Mouse (Mus musculus) erythroblast, embryonic 14.5 days (primary cell): ENCODE data around the gene Pabpc6.

Experiments
- GATA1 ChIP-seq: IDR thresholded peaks from 2 replicates; pipeline ENCODE4 v1.6.1; 2012; ENCODE audit warnings: low read length, inconsistent platforms, mixed read lengths
- TAL1 ChIP-seq: IDR thresholded peaks from 3 replicates; pipeline ENCODE4 v1.6.1; 2012; ENCODE audit warnings: low read length, inconsistent platforms, mixed read lengths

GRCm38 (mm10) chr17:9654155-9654554 is 15.4 kb downstream of the Pabpc6 start:
- TF ChIP-seq GATA1 (no peak), TAL1 (no peak)
